Comparison of ENCODE assay signal across 19 mouse cellular contexts in genomic region chr5:115500383-115500935, GRCm38 (mm10). TPM values are rescaled to one million over a fixed set of nuclear protein-coding genes. Genes with fewer than 3 reads are reported as not detected.
DNase-seq lines count a peak whose midpoint lies in the region; ATAC-seq and TF ChIP-seq lines count a peak whose summit lies in the region.
"Had no signal": no experiment of that assay in that cellular context is flagged by ENCODE, and none has a peak within 500 bp of the region (broad histone marks: within the 10 kb centered on the region; RNA-seq: fewer than 3 reads in every experiment).

No protein-coding gene starts in this region.

- H3K4me3 ChIP-seq in E14TG2a.4 (replicated peaks; ENCODE audit: low read length) = 0 out of 2 replicates have a peak overlapping the region, but pooled peaks have one; percentile 7
- H3K4me3 ChIP-seq: embryonic facial prominence, embryonic 12.5 days; heart, embryonic 15.5 days; hindbrain, embryonic 15.5 days; lung, embryonic 15.5 days; neural tube, embryonic 15.5 days had no signal

- TF ChIP-seq CTCF in E14TG2a.4 (conservative IDR thresholded peaks at IDR 0.05; ENCODE audit: low read length) = no peak

- no peaks in the 10 kb centered on the region for H3K36me3 ChIP-seq in E14TG2a.4 (ENCODE audit: insufficient read depth, low read length)
- H3K36me3 ChIP-seq: embryonic facial prominence, embryonic 12.5 days; G1E; heart, embryonic 15.5 days; hindbrain, embryonic 15.5 days; lung, embryonic 15.5 days; neural tube, embryonic 15.5 days had no signal

- ATAC-seq in erythroblast, adult 5-6 weeks (replicated peaks; ENCODE audit: low FRiP score, poor library complexity, severe bottlenecking) = no peak
- no peak for ATAC-seq in CD4-positive, CD25-positive, alpha-beta regulatory T cell, adult 4 months

- DNase-seq in adrenal gland, postnatal 10 days = peak; percentile 28
- DNase-seq in adrenal gland, adult 18-20 months (ENCODE audit: low spot score in 2 of 2) = no peak
- peak; percentile 36 for DNase-seq in layer of hippocampus, adult 9-11 months
- DNase-seq in layer of hippocampus, postnatal 10 days (ENCODE audit: low spot score in 2 of 2) = no peak
- peak; percentile 57 to 82 for DNase-seq in kidney, postnatal 25 days
- DNase-seq: cerebellum, adult 9-11 months had no signal

- no peaks in the 10 kb centered on the region for H3K9me3 ChIP-seq in E14TG2a.4 (ENCODE audit: low read length)
- H3K9me3 ChIP-seq: embryonic facial prominence, embryonic 12.5 days; heart, embryonic 15.5 days; hindbrain, embryonic 15.5 days; lung, embryonic 15.5 days; neural tube, embryonic 15.5 days had no signal

- peaks cover 50% of the 10 kb centered on the region for H3K4me1 ChIP-seq in E14TG2a.4 (replicated peaks; ENCODE audit: low read depth, low read length)
- H3K4me1 ChIP-seq: embryonic facial prominence, embryonic 12.5 days; heart, embryonic 15.5 days; hindbrain, embryonic 15.5 days; lung, embryonic 15.5 days; neural tube, embryonic 15.5 days had no signal

- no peaks in the 10 kb centered on the region; the same call in 1 of the 2 replicates for H3K27me3 ChIP-seq in E14TG2a.4 (ENCODE audit: insufficient read depth, low read length)
- H3K27me3 ChIP-seq: embryonic facial prominence, embryonic 12.5 days; heart, embryonic 15.5 days; hindbrain, embryonic 15.5 days; lung, embryonic 15.5 days; neural tube, embryonic 15.5 days had no signal

RNA-seq across cellular contexts. Expression of gene Pxn, which starts 6.0 kb away (rescaled TPM):
- total RNA-seq in adrenal gland, postnatal 10 days (2021) = 10 to 100 TPM; 55.1 to 72.4 TPM
- 10 to 100 TPM; 34.1 to 42.2 TPM for total RNA-seq in adrenal gland, adult 18-20 months (2021)
- total RNA-seq in layer of hippocampus, postnatal 10 days (2021) = 10 to 100 TPM; 30.0 to 30.8 TPM
- 18.8 and 38.5 TPM in 2 replicates for total RNA-seq in erythroblast, adult 5-6 weeks (2015; ENCODE audit: low replicate concordance)
- total RNA-seq in erythroblast, adult 5-6 weeks (2017; ENCODE audit: low replicate concordance) = 14.8 and 57.5 TPM in 2 replicates
- polyA plus RNA-seq in CD4-positive, CD25-positive, alpha-beta regulatory T cell, adult 4 months (2017; shearing (Covaris generic)) = 10 to 100 TPM; 14.5 to 23.4 TPM

RNA-seq across cellular contexts. Expression of gene Sirt4, which starts 15.9 kb away (rescaled TPM):
- 10 to 100 TPM; 15.8 to 31.4 TPM for total RNA-seq in adrenal gland, postnatal 10 days (2021)
- total RNA-seq in adrenal gland, adult 18-20 months (2021) = 10 to 100 TPM; 18.1 to 21.2 TPM
- 10 to 100 TPM; 25.8 to 29.8 TPM for total RNA-seq in layer of hippocampus, postnatal 10 days (2021)
- 3.1 and 5.9 TPM in 2 replicates for total RNA-seq in erythroblast, adult 5-6 weeks (2015; ENCODE audit: low replicate concordance)
- 0.60 and 2.0 TPM in 2 replicates for total RNA-seq in erythroblast, adult 5-6 weeks (2017; ENCODE audit: low replicate concordance)
- polyA plus RNA-seq in CD4-positive, CD25-positive, alpha-beta regulatory T cell, adult 4 months (2017; shearing (Covaris generic)) = 10 to 100 TPM in 1 of 2 experiments, 1 to 10 TPM in 1; 9.9 to 18.6 TPM

RNA-seq across cellular contexts. Expression of gene Pla2g1b, which starts 34.4 kb away (rescaled TPM):
- total RNA-seq in adrenal gland, postnatal 10 days (2021) = not detected
- total RNA-seq in adrenal gland, adult 18-20 months (2021) = not detected
- total RNA-seq in layer of hippocampus, postnatal 10 days (2021) = not detected
- total RNA-seq in erythroblast, adult 5-6 weeks (2015; ENCODE audit: low replicate concordance) = not detected in 2 replicates
- total RNA-seq in erythroblast, adult 5-6 weeks (2017; ENCODE audit: low replicate concordance) = not detected in 2 replicates
- not detected for polyA plus RNA-seq in CD4-positive, CD25-positive, alpha-beta regulatory T cell, adult 4 months (2017; shearing (Covaris generic))
- total RNA-seq: G1E; layer of hippocampus, adult 18-20 months; left cerebral cortex, postnatal 36 days; midbrain, postnatal 0 days had no signal
- polyA plus RNA-seq: embryonic facial prominence, embryonic 12.5 days; forebrain, embryonic 11.5 days; hindbrain, embryonic 15.5 days; midbrain, postnatal 0 days had no signal

RNA-seq across cellular contexts. Expression of gene Rplp0, which starts 58.8 kb away (rescaled TPM):
- 100 to 1,000 TPM; 933 to 968 TPM for total RNA-seq in adrenal gland, postnatal 10 days (2021)
- 100 to 1,000 TPM; 706 to 758 TPM for total RNA-seq in adrenal gland, adult 18-20 months (2021)
- 100 to 1,000 TPM; 458 to 467 TPM for total RNA-seq in layer of hippocampus, postnatal 10 days (2021)
- 681 and 822 TPM in 2 replicates for total RNA-seq in erythroblast, adult 5-6 weeks (2015; ENCODE audit: low replicate concordance)
- 339 and 478 TPM in 2 replicates for total RNA-seq in erythroblast, adult 5-6 weeks (2017; ENCODE audit: low replicate concordance)
- 1,000 to 10,000 TPM; 4,123 to 4,128 TPM for polyA plus RNA-seq in CD4-positive, CD25-positive, alpha-beta regulatory T cell, adult 4 months (2017; shearing (Covaris generic))

Comparison
In these comparisons a context has a peak if more than half of its experiments do, and no peak if none do; other contexts are left out.
1. DNase-seq: peak in adrenal gland, postnatal 10 days (single experiment), layer of hippocampus, adult 9-11 months (single experiment) and kidney, postnatal 25 days (2 of 2); none in adrenal gland, adult 18-20 months (0 of 2) and layer of hippocampus, postnatal 10 days (0 of 2).